9 mouse cellular contexts compared by ENCODE assay signal in genomic region chr15:38391420-38391819, GRCm38 (mm10).
DNase-seq lines count a peak whose midpoint lies in the region; ATAC-seq and TF ChIP-seq lines count a peak whose summit lies in the region.
"Had no signal": no experiment of that assay in that cellular context is flagged by ENCODE, and none has a peak within 500 bp of the region (broad histone marks: within the 10 kb centered on the region; RNA-seq: fewer than 3 reads in every experiment).

No protein-coding gene starts in this region.

- peak; percentile 60; the same call in 1 of the 2 replicates for ATAC-seq in liver, embryonic 14.5 days (ENCODE audit: insufficient read depth)
- ATAC-seq: Patski had no signal

- H3K27ac ChIP-seq in liver, embryonic 14.5 days = no peak overlapping the region

- H3K4me1 ChIP-seq in liver, embryonic 14.5 days (replicated peaks; ENCODE audit: control insufficient read depth in 2 of 2, insufficient read depth in 2 of 2, low read length in 1 of 2) = peaks cover 6% of the 10 kb centered on the region in 2 experiments

- 48% methylated on average over 6 of the region's 6 CpGs for WGBS in liver, embryonic 14.5 days (ENCODE audit: insufficient replicate concordance)

- DNase-seq in urinary bladder, adult 18-20 months (ENCODE audit: low spot score in 2 of 2) = peak; percentile 61 to 81
- no peak for DNase-seq in urinary bladder, postnatal 10 days (ENCODE audit: low spot score)
- peak; percentile 77 for DNase-seq in heart, postnatal 4 days
- DNase-seq in liver, embryonic 14.5 days (ENCODE audit: low read depth in 3 of 3, low spot score in 3 of 3) = no peak
- peak; percentile 60 for DNase-seq in yolk sac, embryonic 10.5 days (ENCODE audit: low spot score)
- no peak for DNase-seq in neural tube, embryonic 10.5 days (ENCODE audit: extremely low spot score, low spot score)
- no peak for DNase-seq in natural killer cell, adult 2 months (ENCODE audit: low spot score in 2 of 2)
- no peak for DNase-seq in left cerebral cortex, postnatal 25 days (ENCODE audit: low spot score in 2 of 2)

- no peaks in the 10 kb centered on the region for H3K27me3 ChIP-seq in liver, embryonic 14.5 days (ENCODE audit: control insufficient read depth, insufficient read depth, low read length)
- H3K27me3 ChIP-seq: Patski had no signal

- no peak overlapping the region for H3K4me3 ChIP-seq in liver, embryonic 14.5 days (ENCODE audit: insufficient read depth in 1 of 2, low read depth in 2 of 2, low read length in 2 of 2)

- TF ChIP-seq EP300 in liver, embryonic 14.5 days (IDR thresholded peaks at IDR 0.05; ENCODE audit: low read depth) = no peak

- no peaks in the 10 kb centered on the region for H3K36me3 ChIP-seq in liver, embryonic 14.5 days (replicated peaks; ENCODE audit: control insufficient read depth, insufficient read depth, low read depth)

- intact Hi-C loops in left cerebral cortex, postnatal 25 days (cut with DNase I) = no loop called here

- no peak for TF ChIP-seq CTCF in liver, embryonic 14.5 days (IDR thresholded peaks at IDR 0.05; ENCODE audit: low read depth)

- H3K9me3 ChIP-seq in liver, embryonic 14.5 days (ENCODE audit: control insufficient read depth, low read length) = no peaks in the 10 kb centered on the region

- H3K4me2 ChIP-seq in liver, embryonic 14.5 days (ENCODE audit: low read depth) = no peak overlapping the region

- no peak overlapping the region for H3K9ac ChIP-seq in liver, embryonic 14.5 days (replicated peaks)

Comparison
In these comparisons a context has a peak if more than half of its experiments do, and no peak if none do; other contexts are left out.
1. DNase-seq: peak in urinary bladder, adult 18-20 months (2 of 2), heart, postnatal 4 days (single experiment) and yolk sac, embryonic 10.5 days (single experiment); none in urinary bladder, postnatal 10 days (single experiment), liver, embryonic 14.5 days (0 of 3), neural tube, embryonic 10.5 days (single experiment), natural killer cell, adult 2 months (0 of 2) and left cerebral cortex, postnatal 25 days (0 of 2).